18 mouse cellular contexts compared by ENCODE assay signal in the genomic region with DNA sequence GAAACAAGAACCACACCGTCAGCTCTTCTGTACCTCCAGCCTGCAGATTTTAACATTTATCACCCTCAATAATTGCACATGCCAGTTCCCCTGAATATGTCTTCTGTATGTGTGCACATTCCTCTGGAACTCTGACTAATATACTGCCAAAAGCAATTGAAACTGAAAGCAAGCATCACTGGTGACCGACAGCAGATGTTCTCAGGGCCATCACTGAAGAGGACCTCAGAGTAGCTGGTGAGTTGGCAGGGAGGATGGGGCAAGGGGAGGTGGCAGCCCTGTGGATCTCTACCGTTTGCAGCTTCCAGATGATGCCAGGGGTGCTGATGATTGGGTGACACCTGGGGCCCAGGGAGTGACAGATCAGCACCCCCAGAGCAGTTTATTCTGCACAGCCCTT.
"Had no signal": no experiment of that assay in that cellular context is flagged by ENCODE, and none has a peak within 500 bp of the region (broad histone marks: within the 10 kb centered on the region; RNA-seq: fewer than 3 reads in every experiment).

No protein-coding gene starts in this region.

- H3K36me3 ChIP-seq: midbrain, embryonic 10.5 days; midbrain, embryonic 12.5 days; neural tube, embryonic 13.5 days; neural tube, embryonic 15.5 days had no signal

- H3K9ac ChIP-seq: lung, embryonic 14.5 days; midbrain, embryonic 12.5 days; neural tube, embryonic 13.5 days; neural tube, embryonic 15.5 days had no signal

- H3K9me3 ChIP-seq: midbrain, embryonic 10.5 days; midbrain, embryonic 12.5 days; neural tube, embryonic 13.5 days; neural tube, embryonic 15.5 days had no signal

- DNase-seq: lung, postnatal 10 days; lung, postnatal 4 days; midbrain, embryonic 14.5 days; retina, postnatal 1 day; right cerebral cortex, adult 18-20 months; right cerebral cortex, postnatal 25 days; right cerebral cortex, postnatal 4 days; spleen, adult 18-20 months; thymus, adult 18-20 months; thymus, postnatal 14 days; thymus, postnatal 36 days had no signal

- H3K4me2 ChIP-seq: lung, embryonic 14.5 days; midbrain, embryonic 12.5 days; neural tube, embryonic 13.5 days; neural tube, embryonic 15.5 days had no signal

- ATAC-seq: midbrain, embryonic 16.5 days had no signal

- H3K27ac ChIP-seq: midbrain, embryonic 10.5 days; midbrain, embryonic 12.5 days; neural tube, embryonic 13.5 days; neural tube, embryonic 15.5 days had no signal

- H3K27me3 ChIP-seq: midbrain, embryonic 12.5 days; neural tube, embryonic 13.5 days; neural tube, embryonic 15.5 days had no signal

- H3K4me3 ChIP-seq: midbrain, embryonic 10.5 days; midbrain, embryonic 12.5 days; myocyte; neural tube, embryonic 13.5 days; neural tube, embryonic 15.5 days had no signal
